Mouse (Mus musculus): Measurements from ENCODE around the gene Atp5e. TPM values are rescaled to one million over a fixed set of nuclear protein-coding genes. Genes with fewer than 3 reads are reported as not detected.
A peak's percentile ranks its signal among the peaks of the same experiment; 100 is the strongest.

Atp5e gene
- 421 and 466 TPM in 2 replicates for total RNA-seq (2015)
- total RNA-seq (2017) = 212 and 256 TPM in 2 replicates

DNA sequence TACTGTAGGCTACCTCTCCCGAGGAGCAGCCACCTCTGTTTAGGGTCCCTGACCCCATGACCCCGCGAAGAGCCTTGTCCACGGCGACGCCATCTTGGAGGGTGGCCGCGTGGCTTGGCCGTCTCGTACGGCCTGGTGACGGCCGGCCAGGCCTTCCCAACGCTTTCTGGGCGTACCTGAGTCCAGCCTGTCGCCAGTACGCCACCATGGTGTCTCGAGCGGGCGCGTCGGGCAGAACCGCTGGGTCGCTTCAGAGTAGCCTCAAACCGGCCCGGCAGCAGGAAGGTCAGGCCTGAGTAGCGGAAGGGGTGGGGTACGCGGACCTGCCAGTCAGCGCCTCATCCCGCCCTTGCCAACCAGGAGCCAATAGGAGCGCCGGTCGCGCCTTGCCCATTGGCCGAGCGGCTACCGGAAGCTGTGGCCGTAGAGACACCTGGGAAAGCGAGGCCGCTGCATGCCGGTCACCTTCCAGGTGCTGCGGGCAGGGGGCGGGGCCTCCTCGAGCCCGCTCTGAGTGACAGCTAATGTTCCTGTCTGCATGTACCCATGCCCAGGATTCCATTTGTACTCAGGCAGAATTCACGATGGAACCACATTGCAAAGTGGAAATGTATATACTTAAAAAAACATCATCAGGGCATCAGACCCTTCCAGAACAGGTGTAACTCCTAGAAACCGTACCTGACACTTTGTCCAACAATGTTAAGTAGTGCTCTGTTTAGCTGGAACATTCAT is at the start of gene Atp5e:
Gene Atp5e (minus strand): TSS at position 317 of the 735 bp plus-strand sequence.
- peak; percentile 99 for ATAC-seq (ENCODE audit: poor library complexity, severe bottlenecking)

DNA sequence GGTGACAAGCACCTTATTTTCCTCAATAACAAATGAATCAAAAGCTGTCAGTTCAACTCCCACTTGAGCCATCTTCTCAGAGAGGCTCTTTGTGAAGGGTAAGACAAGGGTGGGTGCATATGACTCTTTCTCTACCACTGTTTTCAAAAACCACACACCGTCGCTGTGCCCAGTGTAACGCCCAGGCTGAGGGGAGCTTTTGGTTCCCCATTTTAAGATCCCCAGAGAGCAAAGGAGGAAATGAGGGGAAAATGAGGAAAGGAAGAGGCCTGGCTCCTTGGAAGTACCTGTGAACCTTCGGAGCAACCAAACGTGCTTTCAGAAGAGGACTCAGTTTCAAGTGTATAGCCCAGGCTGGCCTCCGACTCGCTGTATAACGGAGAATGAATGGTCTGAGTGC is 45.9 kb upstream of the Atp5e start:
- ATAC-seq (ENCODE audit: poor library complexity, severe bottlenecking) = peak; percentile 88

DNA sequence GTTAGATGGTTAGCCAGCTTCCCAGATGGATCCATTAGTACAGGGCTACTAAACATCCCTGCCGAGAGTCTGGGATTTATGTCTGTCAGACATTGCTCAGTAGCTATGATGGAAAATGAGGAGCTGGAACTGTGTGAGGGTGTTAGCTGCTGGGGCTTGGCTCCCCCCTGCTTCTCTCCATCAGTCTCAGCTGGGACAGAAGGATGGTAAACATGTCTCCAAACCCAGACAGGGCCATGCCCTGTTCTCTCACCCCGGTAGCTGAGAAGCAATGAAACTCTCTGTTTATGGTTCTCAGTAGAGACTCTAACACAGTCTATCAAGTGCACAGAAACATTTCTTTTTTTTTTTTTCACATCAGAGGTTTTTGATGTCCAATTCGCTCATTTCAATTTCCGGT is 44.1 kb upstream of the Atp5e start:
- ATAC-seq (ENCODE audit: poor library complexity, severe bottlenecking) = no peak

DNA sequence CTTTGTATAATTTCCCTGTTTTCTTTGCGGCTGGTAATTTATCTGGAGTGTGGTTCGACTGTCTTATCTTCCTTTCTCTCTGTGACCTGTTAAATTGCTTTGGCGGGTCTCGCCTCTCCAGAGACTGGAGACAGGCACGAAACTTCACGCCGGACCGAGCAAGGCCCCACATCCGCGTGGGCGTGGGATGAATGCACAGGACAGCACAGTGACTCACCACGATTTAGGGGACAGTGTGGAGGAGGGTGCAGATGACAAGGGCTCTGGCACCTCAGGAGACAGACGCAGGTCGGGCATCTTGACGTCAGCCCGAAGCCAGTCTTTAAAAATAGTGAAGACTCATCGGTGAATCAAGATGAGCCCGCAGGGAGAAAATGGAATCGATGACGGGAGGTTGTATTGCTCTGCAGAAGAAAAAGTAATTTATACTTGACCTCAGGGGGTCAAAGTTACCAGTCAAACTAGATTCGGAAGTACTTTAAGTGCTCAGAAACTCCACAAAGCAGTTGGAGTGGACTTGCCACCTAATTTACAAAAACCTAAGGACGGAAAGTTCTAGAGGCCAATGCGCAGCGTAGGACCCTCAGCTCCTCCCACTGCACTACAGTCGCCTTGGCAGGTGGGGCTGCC is 39.0 kb upstream of the Atp5e start:
- no peak for ATAC-seq (ENCODE audit: poor library complexity, severe bottlenecking)

DNA sequence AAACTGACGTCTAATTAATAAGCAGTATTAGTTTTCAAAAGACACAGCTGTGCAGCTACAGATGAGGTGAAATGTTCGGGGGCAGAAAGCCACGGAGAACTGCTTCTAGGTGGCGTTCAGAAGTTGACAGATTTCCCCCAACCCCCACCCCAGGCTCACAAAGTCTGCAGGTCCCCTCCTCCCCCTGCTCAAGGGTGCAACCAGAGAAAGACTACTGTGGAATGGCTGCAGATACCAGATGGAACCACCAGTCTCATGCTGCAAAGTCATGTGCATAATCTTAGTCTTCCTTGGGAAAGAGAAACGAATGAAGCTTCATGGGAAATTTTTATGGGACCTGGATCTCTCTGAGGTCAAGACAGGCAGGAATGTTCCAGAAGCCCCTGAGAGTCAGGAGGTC is 38.4 kb upstream of the Atp5e start:
- no peak for ATAC-seq (ENCODE audit: poor library complexity, severe bottlenecking)

DNA sequence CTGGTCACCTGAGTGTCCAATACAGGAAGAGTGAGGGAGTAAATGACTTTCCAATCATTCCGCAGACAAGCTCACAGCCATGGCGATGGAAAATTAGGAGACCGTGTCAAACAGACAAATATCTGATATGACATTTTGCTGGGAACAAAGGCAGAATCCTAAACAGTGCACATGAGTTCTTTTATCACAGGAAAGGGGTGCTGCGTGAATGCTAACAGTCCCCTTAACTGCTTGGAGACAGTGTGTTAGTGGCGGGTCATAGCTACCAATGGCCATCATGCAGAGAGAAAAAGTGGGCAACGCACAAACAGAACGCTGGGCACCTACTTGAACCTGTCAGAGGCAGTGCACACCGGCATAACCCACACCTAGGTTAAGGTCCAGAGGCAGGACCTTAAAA is 37.6 kb upstream of the Atp5e start:
- ATAC-seq (ENCODE audit: poor library complexity, severe bottlenecking) = no peak

DNA sequence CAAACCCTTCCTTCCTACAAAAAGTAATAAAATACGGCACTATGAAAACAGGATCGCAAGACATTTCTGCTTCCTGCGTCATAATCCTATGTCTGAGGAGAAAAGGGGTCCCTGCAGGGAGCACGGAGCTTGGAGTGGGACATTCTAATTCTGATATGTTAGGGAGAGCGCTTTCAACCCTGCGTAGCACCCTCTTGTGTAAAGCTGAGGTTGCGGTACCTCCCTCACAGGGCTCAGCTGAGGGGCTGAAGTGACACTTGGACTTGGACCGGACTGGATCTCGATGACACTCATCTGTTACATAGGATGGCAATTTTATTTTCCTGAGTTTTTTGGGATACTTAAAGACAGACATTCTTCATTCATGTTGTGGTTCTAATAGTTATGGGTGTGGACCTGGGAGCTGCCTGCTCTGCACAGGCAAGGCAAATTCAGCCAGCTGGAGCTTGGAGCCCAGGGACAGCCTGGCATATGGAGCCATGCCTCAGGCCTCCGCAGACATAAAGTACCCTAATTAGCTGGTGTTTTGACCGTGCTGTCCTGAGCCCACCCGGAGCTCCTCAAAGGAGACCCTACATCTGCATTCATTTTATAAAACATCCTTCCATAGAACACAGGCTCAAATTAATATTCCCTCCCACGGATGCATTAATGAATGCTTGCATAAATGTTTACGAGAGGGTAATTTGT is 37.1 kb upstream of the Atp5e start:
- no peak for ATAC-seq (ENCODE audit: poor library complexity, severe bottlenecking)

DNA sequence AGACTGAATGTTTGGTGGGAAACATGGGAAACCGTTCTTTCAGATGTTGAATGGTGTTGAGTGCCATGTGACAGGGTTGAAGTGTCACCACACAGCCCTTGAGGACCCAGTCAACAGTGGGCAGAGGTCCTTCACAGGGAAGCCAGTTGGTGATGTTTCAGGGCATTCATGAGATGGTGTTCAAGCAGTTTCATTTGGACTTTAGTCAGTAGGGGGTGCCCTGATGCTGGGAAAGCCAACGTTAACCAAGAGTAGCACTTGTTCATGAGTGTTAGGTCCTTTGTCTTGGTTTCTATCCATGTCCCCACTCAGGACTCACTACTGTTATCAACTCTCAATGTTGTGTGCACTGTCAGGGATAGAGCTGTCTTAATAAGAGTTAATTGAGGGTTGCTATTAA is 29.0 kb upstream of the Atp5e start:
- peak; percentile 76 for ATAC-seq (ENCODE audit: poor library complexity, severe bottlenecking)

DNA sequence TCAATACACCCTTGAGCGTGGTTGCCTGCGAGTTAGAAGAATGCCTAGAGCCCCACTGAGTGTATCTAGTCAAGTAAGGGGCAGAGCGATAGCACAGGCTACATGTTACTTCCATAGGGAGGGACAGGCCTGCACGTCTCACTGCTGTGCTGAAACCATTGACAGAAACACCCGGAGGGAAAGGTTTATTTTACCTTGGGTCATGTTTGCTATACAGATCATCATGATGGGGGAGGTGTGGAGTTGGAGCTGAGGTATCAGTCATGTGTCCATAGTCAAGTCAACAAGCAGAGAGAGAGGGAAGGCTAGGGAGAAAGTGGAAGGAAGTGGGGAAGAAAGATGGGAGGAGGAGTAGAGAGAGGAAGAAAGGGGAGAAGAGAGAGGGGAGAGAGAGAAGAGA is 23.1 kb upstream of the Atp5e start:
- no peak for ATAC-seq (ENCODE audit: poor library complexity, severe bottlenecking)

DNA sequence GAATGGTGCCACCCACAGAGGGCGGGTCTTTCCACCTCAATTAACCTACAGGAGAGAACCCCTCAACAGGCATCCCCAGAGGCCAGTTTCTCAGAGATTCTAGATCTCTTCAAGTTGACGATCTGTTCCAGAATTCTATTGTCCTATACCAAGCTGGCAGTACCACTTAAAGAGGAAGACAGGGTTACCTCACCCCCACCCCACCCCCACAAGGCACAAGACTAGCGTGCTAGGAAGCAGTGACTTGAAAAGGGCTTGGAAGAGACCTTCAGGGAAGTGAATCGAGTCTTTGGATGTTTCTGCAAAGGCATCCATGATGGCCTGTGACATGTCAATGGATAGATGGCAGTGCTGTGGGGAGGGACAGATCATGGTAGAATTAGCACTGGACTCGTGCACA is 14.8 kb upstream of the Atp5e start:
- ATAC-seq (ENCODE audit: poor library complexity, severe bottlenecking) = peak; percentile 41

DNA sequence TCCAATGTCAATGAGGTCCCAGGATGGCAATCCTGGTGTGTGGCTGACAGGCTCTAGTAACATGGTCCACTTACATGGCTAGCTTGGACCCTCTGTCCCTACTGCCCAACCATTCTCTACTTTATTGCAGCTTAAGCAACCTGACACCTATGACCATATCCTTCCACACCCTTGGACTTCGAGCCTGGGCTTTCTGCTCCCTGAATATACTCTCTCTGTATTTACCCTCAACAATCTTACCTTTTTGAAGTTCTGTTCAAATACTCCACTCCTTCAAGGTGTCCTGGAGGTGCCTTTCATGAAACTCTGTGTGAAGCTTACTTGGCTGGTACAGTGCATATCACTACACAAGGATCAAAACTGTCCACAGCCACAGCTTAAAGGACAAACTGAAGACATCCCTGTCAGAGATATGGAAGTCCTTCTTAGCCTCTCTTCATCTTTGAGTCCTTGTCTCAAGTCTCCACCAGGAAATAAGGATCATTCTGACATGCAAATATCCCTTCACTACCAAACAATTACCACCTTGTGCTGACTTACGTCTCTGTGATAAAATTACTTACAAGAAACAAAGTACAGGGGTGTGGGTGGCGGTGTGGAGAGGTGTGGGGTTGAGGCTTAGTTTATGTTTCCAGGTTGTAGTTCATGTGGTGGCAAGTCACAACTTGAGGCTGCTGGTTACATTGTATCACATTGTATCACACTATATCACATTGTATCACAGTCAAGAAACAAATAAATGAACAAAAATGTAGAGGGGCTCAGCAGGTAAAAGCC is 13.8 kb upstream of the Atp5e start:
- ATAC-seq (ENCODE audit: poor library complexity, severe bottlenecking) = no peak

DNA sequence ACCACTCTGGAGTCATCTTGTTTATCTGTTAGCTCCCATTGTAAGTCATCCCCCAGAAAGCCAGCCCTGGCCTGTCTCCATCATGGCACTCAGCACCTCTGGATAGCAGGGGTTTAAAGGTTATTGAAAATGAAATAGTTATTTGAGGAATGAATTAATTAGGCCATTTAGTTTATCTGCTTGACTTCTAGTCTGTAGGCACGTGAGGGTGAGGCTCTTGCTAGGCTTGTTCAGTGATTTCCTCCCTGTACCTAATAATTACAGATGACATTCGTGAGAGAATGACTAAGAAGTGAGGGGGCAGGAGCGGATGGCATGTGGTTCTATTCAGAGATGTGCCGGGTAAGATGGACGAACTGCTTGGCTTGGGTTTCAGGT is 9.6 kb upstream of the Atp5e start:
- no peak for ATAC-seq (ENCODE audit: poor library complexity, severe bottlenecking)

DNA sequence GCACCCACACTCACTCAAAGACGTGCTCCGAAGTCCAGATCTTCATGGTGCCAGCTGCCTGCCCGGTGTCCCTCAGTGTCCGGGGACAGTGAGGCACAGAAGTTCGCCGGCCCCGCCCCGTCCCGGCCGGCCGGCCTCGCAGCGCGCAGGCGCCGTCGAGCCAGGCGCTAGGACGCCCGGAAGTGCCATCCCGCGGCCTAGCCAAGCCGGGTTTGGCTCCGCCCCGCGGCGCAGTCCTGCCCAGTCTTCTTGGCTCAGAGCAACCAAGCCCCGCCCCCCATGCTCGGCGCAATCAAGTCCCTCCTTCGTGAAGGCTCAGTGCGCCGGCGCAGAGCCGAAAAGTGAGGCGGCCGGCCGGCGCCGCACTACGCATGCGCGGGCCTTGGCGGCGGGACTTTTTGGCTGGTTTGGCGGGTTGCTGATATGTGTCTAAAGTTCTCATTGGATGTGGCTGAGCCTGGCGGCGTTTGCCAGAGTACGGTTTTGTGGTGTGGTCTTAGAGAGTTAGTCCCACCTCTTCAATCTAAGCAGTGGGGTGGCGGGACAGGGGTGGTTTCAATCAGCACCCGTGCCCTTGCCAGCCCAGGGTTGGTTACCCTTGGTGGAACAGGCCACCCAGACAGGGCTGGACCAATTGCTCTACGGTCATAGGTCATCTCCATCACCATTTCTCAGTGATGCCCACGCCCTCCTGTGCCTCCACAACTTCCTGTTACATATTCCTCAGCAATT is 9.1 kb upstream of the Atp5e start, which contains the start of gene Prelid3b:
Gene Prelid3b (minus strand): TSS at position 264 of the 732 bp plus-strand sequence.
- ATAC-seq (ENCODE audit: poor library complexity, severe bottlenecking) = peak; percentile 84

DNA sequence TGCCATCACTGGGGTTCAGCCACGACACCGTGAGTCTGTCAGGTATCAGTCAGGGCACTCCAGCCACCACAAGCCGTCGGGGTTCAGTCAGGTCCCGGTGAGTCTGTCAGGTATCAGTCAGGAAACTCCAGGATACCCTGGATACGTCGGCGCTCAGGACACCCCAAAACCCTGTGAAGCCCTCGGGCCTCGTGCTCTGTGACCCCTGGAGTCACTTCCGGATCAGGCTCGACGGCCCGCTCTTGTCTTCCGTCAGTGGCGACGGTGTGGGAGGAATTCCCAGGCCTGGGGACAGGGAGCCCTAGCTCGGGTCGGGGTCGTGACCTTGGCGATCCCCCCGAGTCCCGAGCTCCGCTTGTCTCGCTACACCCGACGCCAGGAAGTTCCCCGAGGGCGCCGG is 8.5 kb upstream of the Atp5e start:
- peak; percentile 41 for ATAC-seq (ENCODE audit: poor library complexity, severe bottlenecking)

DNA sequence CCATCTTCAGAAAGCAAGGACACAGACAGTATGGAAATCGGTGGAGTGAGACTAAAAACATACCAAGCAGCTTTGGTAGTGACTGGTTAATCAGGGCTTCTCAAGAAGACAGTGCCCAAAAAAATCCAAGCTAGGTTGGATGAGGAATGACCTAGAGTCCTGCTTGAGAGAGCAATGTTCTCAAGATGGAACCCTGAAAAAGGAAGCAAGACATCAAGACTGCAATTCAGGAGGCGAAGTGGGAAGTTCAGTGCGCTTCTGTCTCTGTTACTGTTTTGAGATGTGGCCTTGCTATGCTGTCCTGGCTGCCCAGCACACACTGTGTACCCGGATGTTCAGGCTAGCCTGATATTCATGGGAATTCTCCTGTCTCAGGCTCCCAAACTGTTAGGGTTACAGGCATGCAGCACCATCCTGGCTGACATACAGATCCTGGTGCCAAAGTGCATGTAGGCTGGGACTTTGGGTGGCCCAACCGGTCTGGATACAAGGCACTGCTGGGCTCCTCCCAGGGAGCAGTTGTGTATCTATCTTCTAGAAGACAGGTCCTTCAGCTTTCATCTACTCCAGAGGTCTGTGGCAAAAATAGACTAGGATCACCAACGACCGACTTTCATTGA is 7.0 kb upstream of the Atp5e start:
- no peak for ATAC-seq (ENCODE audit: poor library complexity, severe bottlenecking)

DNA sequence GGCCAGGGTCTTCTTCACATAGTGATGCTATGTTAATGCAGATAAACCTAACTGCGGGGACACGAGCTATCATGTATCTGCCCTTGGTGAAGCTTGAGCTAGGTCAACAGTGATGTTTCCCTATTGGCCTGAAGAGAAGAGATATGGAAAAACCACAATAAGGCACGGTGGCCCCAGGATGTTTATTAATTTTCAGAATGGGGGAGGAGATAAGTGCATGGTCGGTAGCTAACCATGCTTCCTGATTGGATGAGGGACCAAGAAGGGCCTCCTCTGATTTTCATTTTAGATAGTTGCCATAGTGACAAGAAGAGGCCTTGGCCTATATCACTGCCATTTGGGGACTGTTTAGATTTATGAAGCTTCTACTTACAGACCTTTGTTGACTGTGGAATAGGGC is 6.4 kb upstream of the Atp5e start:
- no peak for ATAC-seq (ENCODE audit: poor library complexity, severe bottlenecking)

DNA sequence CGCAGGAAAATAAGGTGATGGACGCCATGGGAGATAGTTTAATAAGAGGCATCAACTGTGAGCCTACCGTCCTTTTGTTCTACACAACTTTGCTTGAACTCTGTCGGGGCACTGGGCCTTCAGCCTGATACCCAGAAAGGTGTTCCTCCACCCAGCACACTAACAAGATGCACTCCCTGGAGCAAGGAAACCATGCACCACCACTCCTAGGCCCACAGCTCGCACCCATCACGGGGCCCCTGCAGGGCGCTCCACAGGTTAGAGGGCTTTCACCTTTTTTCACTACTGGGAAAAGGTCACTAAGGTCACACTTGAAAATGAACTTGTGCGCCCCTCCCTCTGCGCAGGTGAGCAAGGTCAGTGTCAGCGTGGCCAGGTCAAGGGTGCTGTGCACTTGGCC is 535 bp downstream of the Atp5e start:
- peak; percentile 6; the same call in 1 of the 2 replicates for ATAC-seq (ENCODE audit: poor library complexity, severe bottlenecking)

DNA sequence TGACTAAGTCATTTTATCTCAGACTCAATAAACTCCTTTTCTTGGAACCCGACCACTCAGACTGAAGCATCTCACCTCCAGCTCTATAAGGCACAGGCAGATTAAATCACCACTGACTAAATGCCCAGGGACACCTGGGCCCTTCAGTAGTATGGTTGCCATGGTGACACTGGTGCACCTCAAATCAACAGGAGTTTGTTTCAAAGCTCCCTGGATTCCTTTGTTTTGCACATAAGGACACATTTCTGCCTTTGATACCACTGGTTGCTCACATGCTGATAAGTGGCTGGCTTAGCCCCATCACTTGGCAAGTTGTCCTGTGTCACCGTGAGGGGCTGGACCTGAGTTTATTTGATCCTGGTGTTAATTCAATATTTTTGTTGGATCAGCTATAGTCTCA is 4.5 kb downstream of the Atp5e start:
- no peak for ATAC-seq (ENCODE audit: poor library complexity, severe bottlenecking)

DNA sequence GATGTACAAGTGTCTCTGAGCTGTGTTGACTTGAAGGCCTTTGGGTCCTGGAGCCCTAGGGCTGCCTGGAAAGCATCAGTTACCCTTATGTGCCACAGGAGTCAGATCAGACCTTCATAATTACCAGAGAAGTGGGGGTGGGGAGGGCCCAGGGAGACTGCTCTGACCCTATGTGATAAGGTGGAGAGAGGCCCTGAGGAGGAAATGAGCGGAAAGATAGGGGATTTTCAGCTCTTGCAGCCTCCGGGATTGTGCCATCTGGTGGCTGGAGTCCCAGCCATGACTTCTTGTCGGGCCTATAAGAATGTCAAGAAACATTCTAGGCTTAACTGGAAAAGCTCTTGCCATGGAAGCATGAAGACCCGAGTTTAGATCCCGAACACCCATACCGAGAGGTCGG is 10.2 kb downstream of the Atp5e start:
- ATAC-seq (ENCODE audit: poor library complexity, severe bottlenecking) = peak; percentile 76

DNA sequence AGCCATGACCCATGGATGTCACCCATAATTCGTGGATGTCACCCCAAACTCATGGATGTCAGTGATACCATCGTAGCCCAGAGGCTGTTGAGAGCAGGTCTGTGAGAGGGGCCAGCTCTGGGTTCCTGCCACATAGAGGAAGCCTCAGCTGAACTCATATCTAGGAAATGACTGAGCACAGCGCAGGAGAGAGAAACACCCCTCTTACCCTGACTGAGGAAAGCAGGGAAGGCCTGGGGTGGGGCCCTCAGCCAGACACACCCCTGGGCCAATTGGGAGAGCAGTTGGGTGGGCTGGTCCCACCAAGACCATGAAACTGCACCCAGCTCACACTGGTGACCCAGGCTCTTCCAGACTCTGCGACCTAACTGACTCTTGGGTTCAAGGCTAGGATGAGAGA is 13.6 kb downstream of the Atp5e start, which contains the start of gene Tubb1:
Gene Tubb1 (plus strand): TSS at position 343 of the 400 bp plus-strand sequence.
- ATAC-seq (ENCODE audit: poor library complexity, severe bottlenecking) = no peak

Data from megakaryocyte, adult 5-6 weeks (primary cell).